Mouse (Mus musculus) layer of hippocampus, postnatal 25 days (tissue): ENCODE results near the gene Gm16253. TPM values are rescaled to one million over a fixed set of nuclear protein-coding genes. Genes with fewer than 3 reads are reported as not detected.
A peak's percentile ranks its signal among the peaks of the same experiment; 100 is the strongest.

Experiments used
- DNase-seq, 2 experiments: peaks; one replicate each; pipeline ENCODE4 v3.0.0; 2022; ENCODE audit warnings: mixed read lengths in 2 of 2, low spot score in 1 of 2; ENCODE audit errors: extremely low spot score in 1 of 2
- total RNA-seq, 2 experiments: library from RNA; stranded (reverse); gene quantifications; 2 replicates each; pipeline ENCODE4 v1.2.3; 2021

Gene Gm16253
- not detected for total RNA-seq

DNA sequence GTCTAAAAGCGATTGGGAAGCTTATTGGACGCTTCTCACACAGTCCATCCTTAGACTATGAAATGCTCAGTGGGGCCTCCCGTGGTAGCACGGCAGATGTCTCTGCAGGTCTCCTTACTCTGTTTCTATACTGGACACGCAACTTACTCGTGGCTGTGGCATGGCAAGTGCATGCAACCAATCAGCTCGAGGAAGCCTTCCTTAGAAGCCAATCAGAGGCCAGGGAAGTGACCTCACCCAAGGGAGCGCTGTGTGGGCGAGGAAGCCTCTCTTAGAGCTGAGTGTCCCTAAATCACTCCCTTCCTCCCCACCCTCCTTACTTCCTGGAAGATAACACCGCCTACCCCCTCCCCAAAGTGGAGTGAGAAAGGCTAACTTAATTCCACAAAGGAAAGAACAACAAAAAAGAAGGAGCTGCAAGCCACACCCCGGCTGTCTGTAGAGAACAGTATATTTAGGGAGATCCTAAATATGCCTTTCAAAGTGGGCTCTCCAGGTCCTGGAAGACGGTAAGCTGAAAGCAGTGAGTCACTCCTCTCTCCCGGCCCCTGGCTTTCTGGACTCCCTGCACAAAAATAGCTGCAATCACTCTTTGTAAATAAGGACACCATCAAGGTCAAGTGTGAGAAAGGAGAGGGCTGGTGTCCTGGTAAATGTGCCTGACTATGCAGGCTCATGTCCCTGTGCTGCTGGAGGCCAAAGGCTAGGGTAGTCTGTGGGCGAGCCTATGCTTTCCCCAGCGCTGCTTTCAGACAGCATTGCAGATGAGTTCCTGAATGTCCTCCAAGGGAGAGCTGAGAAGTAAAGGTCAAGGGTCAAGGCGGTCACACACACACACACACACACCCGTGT, at the start of gene Gm16253:
Gene Gm16253, plus strand, starts transcription at position 295 of the 852 bp plus-strand sequence.
- peak; percentile 40 to 48 for DNase-seq

GRCm38 (mm10) chr3:96528506-96528905, 48.3 kb upstream of the Gm16253 start:
- no peak for DNase-seq

- DNase-seq, result no peak
Measured at GRCm38 (mm10) chr3:96532050-96532449, 44.7 kb upstream of the Gm16253 start.

DNA sequence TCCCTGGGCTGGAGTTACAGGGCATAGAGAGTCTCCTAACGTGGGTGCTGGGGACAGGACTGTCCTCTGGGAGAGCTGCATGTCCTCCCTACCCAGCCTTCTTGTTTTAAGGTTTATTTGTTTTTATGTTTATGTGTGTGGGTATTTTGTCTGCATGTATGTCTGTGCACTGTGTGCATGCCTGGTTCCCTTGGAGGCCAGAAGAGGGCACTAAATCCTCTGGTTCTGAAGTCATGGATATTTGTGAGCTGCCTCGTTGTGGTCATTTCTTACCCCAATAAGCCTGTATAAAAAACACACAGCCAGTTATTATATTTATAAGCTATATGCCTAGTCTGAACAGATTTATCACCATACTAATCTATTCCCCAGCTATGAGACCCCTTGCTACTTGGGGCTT, 42.5 kb upstream of the Gm16253 start:
- no peak for DNase-seq

DNA sequence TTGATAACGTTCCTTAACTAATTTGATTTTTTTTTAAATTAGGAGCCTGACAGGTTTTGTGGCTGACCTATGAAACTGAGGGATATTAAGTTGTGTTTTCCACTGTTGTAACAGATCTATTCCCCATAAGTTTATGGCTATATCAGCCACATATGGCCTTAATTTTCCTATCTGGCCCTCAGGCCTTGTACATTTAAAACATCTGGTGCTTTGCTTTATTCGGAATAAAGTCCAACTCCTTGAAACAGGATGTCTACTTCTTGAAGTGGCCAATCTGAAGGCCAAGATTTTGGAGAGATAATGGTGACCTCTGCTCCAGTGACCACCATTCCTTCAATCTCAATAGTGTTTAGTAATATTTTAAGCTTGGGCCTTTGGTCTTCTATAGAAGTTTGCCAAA, 37.5 kb upstream of the Gm16253 start:
- no peak for DNase-seq

DNA sequence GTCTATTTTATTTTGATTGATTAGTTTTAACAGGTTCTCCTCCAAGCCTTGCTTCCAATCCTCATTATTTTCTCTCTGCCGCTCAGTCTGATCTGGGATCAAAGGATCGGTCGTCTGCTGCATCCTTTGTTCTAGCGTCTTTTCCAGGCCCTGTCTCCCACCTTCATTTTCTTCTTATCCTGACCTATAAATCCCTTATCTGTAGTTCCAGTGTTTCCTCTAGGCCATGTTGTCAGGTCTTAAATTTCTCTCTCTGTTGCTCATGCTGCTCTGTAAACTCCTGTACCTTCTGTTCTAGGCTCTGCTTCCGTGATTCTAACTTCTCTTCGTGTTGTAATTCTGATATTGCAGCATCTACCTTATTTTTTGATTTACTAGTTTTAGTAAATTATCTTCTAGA, 36.0 kb upstream of the Gm16253 start:
- no peak for DNase-seq

GRCm38 (mm10) chr3:96541328-96542078, 35.3 kb upstream of the Gm16253 start:
- no peak for DNase-seq

- no peak for DNase-seq
Measured at GRCm38 (mm10) chr3:96542554-96542953, 34.2 kb upstream of the Gm16253 start.

DNA sequence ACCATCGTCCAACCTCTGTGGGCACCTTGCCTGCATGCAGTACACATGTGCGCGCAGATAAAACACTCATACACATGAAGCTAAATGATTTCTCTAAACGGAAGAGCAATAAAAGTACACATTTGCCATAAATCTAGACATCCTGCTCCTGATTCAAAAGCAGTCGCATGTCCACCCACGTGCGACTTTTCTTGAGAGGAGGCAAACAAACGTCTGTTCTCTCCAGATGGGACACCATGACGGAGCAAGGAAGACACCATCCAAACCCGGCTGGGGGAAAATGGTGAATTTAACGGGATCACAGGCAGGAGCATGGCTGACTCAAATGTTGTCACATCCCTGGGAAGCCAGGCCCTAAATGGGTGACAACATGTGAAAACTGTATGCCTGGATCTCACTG, 33.4 kb upstream of the Gm16253 start:
- DNase-seq, result peak in 1 of 2 experiments; percentile 38

- DNase-seq, result no peak
Measured at GRCm38 (mm10) chr3:96545565-96545964, 31.2 kb upstream of the Gm16253 start.

DNA sequence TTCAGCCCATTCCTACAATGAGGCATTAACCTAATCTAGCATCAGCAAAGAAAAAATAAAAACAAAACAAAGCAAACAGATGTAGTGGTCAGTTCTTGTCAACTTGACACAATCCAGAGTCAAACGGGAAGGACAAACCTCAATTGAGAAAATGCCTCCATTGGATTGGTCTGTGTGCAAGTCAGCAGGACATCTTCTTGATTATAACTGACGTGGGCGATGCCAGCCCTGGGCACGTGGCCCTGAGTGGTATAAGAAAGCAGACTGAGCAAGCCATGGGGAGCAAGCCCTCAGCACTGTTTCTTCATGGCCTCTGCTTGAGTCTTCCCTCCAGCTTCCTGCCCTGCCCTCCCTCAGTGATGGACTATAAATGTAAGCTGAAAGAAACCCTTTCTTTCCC, 29.9 kb upstream of the Gm16253 start:
- DNase-seq, result no peak

- DNase-seq, result peak; percentile 68 to 90
Measured at GRCm38 (mm10) chr3:96547389-96547960, 29.3 kb upstream of the Gm16253 start.

- no peak for DNase-seq
Measured at GRCm38 (mm10) chr3:96548824-96549223, 28.0 kb upstream of the Gm16253 start.

DNA sequence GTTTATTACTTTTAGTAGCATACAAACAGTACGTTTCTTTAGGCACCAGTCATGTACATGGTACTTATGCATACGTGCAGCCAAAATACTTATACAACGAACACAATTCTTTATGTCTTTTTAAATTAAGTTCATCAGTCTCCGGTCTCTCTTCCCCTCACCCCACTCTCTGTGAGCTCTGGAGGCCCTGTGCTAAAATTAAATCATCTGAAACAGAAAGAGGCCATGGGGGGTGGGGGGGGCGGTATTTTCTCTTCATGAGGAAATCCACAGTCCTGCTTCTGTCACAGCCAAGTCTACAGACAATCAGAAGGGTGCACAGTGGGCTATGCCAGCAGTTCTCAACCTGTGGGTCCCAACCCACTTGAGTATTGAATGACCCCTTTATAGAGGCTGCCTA, 27.4 kb upstream of the Gm16253 start:
- no peak for DNase-seq

- DNase-seq, result peak in 1 of 2 experiments; percentile 48
Measured at GRCm38 (mm10) chr3:96551203-96551602, 25.6 kb upstream of the Gm16253 start.

GRCm38 (mm10) chr3:96551890-96552289, 24.9 kb upstream of the Gm16253 start:
- no peak for DNase-seq

DNA sequence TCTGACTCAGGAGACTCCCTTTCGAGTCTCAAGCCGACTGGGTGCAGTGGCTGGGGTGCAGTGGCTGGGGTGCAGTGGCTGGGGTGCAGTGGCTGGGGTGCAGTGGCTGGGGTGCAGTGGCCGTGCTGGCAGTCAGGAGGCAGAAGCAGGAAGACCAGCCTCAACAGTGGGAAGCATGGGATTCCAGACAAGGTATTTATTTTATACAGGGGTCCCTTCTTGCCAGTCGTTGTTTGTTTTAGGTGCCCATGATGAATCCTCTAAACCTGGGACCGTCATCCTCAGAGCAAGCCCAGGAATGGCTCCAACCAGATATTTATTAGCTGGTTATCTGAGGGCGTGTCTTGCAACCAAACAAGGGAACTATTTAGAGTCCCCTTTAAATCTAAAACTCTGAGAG, 23.2 kb upstream of the Gm16253 start:
- no peak for DNase-seq

GRCm38 (mm10) chr3:96554251-96554650, 22.5 kb upstream of the Gm16253 start:
- DNase-seq, result no peak

DNA sequence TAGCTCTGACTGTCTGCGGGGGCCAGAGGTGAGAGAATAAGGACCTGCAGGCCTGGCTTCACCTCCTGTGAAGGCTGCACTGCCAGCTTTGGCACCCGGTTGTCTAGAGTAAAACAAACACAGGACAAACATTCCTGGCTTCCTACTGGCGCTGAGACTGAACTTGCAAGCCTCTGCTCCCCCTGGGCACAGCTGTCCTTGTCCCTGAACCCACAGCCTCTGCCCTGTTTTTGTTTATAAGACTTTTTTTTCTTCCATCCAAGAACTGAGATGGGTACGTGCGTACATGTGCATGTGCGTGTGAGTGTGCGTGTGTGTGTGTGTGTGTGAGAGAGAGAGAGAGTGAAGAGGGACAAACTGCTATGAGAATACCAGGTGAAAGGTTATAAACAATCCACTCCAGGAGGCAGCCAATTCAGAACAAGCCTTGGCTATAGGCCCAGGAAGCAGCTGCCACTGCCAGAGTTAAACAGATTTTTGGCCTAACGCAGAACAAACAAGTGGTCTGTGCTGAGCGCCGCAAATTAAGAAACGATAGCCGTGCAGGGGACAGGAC, 21.7 kb upstream of the Gm16253 start:
- peak in 1 of 2 experiments; percentile 44 for DNase-seq

GRCm38 (mm10) chr3:96555999-96556614, 20.7 kb upstream of the Gm16253 start:
- no peak for DNase-seq
